In genomic region chr10:80790761-80791404, GRCm38 (mm10) we compare ENCODE assay signal across 17 mouse cellular contexts. TPM values are rescaled to one million over a fixed set of nuclear protein-coding genes. Genes with fewer than 3 reads are reported as not detected.
DNase-seq lines count a peak whose midpoint lies in the region; ATAC-seq lines count a peak whose summit lies in the region.
"Had no signal": no experiment of that assay in that cellular context is flagged by ENCODE, and none has a peak within 500 bp of the region (broad histone marks: within the 10 kb centered on the region; RNA-seq: fewer than 3 reads in every experiment).

No protein-coding gene starts in this region.

- no peaks in the 10 kb centered on the region for H3K9me3 ChIP-seq in heart, embryonic 15.5 days (replicated peaks)
- no peaks in the 10 kb centered on the region for H3K9me3 ChIP-seq in liver, embryonic 13.5 days (replicated peaks)
- H3K9me3 ChIP-seq: forebrain, embryonic 12.5 days; megakaryocyte, embryonic 14.5 days had no signal

- intact Hi-C loops in heart, postnatal 36 days (cut with DNase I) = no loop called here

- 72% methylated on average over 19 of the region's 19 CpGs for WGBS in heart, embryonic 15.5 days
- 79% methylated on average over 19 of the region's 19 CpGs for WGBS in liver, embryonic 13.5 days (ENCODE audit: insufficient replicate concordance)

- H3K4me3 ChIP-seq in heart, embryonic 15.5 days = no peak overlapping the region
- H3K4me3 ChIP-seq in liver, embryonic 13.5 days (replicated peaks) = no peak overlapping the region
- H3K4me3 ChIP-seq: megakaryocyte, embryonic 14.5 days had no signal

- ATAC-seq in heart, embryonic 15.5 days (replicated peaks; ENCODE audit: insufficient number of reproducible peaks, insufficient read depth, low FRiP score, low read depth) = no peak
- no peak for ATAC-seq in liver, embryonic 13.5 days (ENCODE audit: low read depth)

- no peaks in the 10 kb centered on the region for H3K27me3 ChIP-seq in heart, embryonic 15.5 days
- no peaks in the 10 kb centered on the region for H3K27me3 ChIP-seq in liver, embryonic 13.5 days
- H3K27me3 ChIP-seq: forebrain, embryonic 12.5 days; megakaryocyte, embryonic 14.5 days had no signal

- peaks cover 36% of the 10 kb centered on the region for H3K4me1 ChIP-seq in heart, embryonic 15.5 days (replicated peaks)
- peaks cover 21% of the 10 kb centered on the region for H3K4me1 ChIP-seq in liver, embryonic 13.5 days (replicated peaks)

- DNase-seq in cerebellum, adult 9-11 months = peak; percentile 45
- no peak for DNase-seq in cerebellum, postnatal 36 days
- no peak for DNase-seq in heart, postnatal 36 days
- no peak for DNase-seq in liver, embryonic 13.5 days
- DNase-seq in liver = no peak
- DNase-seq in left cerebral cortex, adult 8-10 months (ENCODE audit: low spot score in 2 of 2) = no peak
- DNase-seq: cerebellum, adult 8-10 months; gastrocnemius, postnatal 14 days; kidney, adult 9 months; kidney, postnatal 36 days; left cerebral cortex, postnatal 4 days; lung, postnatal 10 days had no signal

- no peak overlapping the region for H3K9ac ChIP-seq in heart, embryonic 15.5 days
- no peak overlapping the region for H3K9ac ChIP-seq in liver, embryonic 13.5 days
- H3K9ac ChIP-seq: forebrain, embryonic 12.5 days had no signal

- peaks cover 86% of the 10 kb centered on the region for H3K36me3 ChIP-seq in heart, embryonic 15.5 days
- peaks cover 99% of the 10 kb centered on the region for H3K36me3 ChIP-seq in liver, embryonic 13.5 days

- no peak overlapping the region for H3K4me2 ChIP-seq in heart, embryonic 15.5 days
- no peak overlapping the region for H3K4me2 ChIP-seq in liver, embryonic 13.5 days
- H3K4me2 ChIP-seq: forebrain, embryonic 12.5 days had no signal

- H3K27ac ChIP-seq in heart, embryonic 15.5 days = peak overlapping the region; percentile 77
- H3K27ac ChIP-seq in liver, embryonic 13.5 days = peak overlapping the region; percentile 9; the same call in 1 of the 2 replicates
- H3K27ac ChIP-seq: forebrain, embryonic 12.5 days had no signal

RNA-seq across cellular contexts. Expression of gene Sf3a2, which starts 7.1 kb away (rescaled TPM):
- 38.3 and 48.3 TPM in 2 replicates for polyA plus RNA-seq in heart, embryonic 15.5 days (2015; fragmentation: Nextera tagmentation; extraction: Ambion mirVana)
- total RNA-seq in heart, postnatal 36 days (2021) = 10 to 100 TPM; 29.5 to 29.7 TPM
- 35.7 and 48.5 TPM in 2 replicates for polyA plus RNA-seq in liver, embryonic 13.5 days (2015; fragmentation: Nextera tagmentation; extraction: Ambion mirVana)
- total RNA-seq in left cerebral cortex, adult 8-10 months (2022) = 10 to 100 TPM; 35.5 to 53.7 (median 46.1) TPM

RNA-seq across cellular contexts. Expression of gene Plekhj1, which starts 7.5 kb away (rescaled TPM):
- 65.2 and 83.1 TPM in 2 replicates for polyA plus RNA-seq in heart, embryonic 15.5 days (2015; fragmentation: Nextera tagmentation; extraction: Ambion mirVana)
- total RNA-seq in heart, postnatal 36 days (2021) = 10 to 100 TPM; 29.3 to 31.3 TPM
- 97.5 and 105 TPM in 2 replicates for polyA plus RNA-seq in liver, embryonic 13.5 days (2015; fragmentation: Nextera tagmentation; extraction: Ambion mirVana)
- total RNA-seq in left cerebral cortex, adult 8-10 months (2022) = 10 to 100 TPM; 61.3 to 74.5 (median 66.4) TPM

RNA-seq across cellular contexts. Expression of gene Amh, which starts 14.2 kb away (rescaled TPM):
- 0.16 and 0.19 TPM in 2 replicates for polyA plus RNA-seq in heart, embryonic 15.5 days (2015; fragmentation: Nextera tagmentation; extraction: Ambion mirVana)
- under 1 TPM; 0.22 to 0.53 TPM for total RNA-seq in heart, postnatal 36 days (2021)
- not detected in 2 replicates for polyA plus RNA-seq in liver, embryonic 13.5 days (2015; fragmentation: Nextera tagmentation; extraction: Ambion mirVana)
- 1 to 10 TPM; 1.1 to 2.2 (median 1.7) TPM for total RNA-seq in left cerebral cortex, adult 8-10 months (2022)
- polyA plus RNA-seq: forebrain, embryonic 12.5 days; midbrain, postnatal 0 days; neural tube, embryonic 11.5 days had no signal

RNA-seq across cellular contexts. Expression of gene Jsrp1, which starts 22.4 kb away (rescaled TPM):
- polyA plus RNA-seq in heart, embryonic 15.5 days (2015; fragmentation: Nextera tagmentation; extraction: Ambion mirVana) = 4.0 and 5.1 TPM in 2 replicates
- under 1 TPM in 1 of 2 experiments, not detected in 1; 0.46 TPM for total RNA-seq in heart, postnatal 36 days (2021)
- 0.20 and 0.38 TPM in 2 replicates for polyA plus RNA-seq in liver, embryonic 13.5 days (2015; fragmentation: Nextera tagmentation; extraction: Ambion mirVana)
- 1 to 10 TPM; 5.1 to 9.7 (median 6.2) TPM for total RNA-seq in left cerebral cortex, adult 8-10 months (2022)
- total RNA-seq: midbrain, postnatal 0 days had no signal

RNA-seq across cellular contexts. Expression of gene Oaz1, which starts 35.6 kb away (rescaled TPM):
- 1,772 and 2,077 TPM in 2 replicates for polyA plus RNA-seq in heart, embryonic 15.5 days (2015; fragmentation: Nextera tagmentation; extraction: Ambion mirVana)
- 100 to 1,000 TPM; 850 to 884 TPM for total RNA-seq in heart, postnatal 36 days (2021)
- polyA plus RNA-seq in liver, embryonic 13.5 days (2015; fragmentation: Nextera tagmentation; extraction: Ambion mirVana) = 1,324 and 1,529 TPM in 2 replicates
- 100 to 1,000 TPM; 505 to 586 (median 560) TPM for total RNA-seq in left cerebral cortex, adult 8-10 months (2022)
